Mouse (Mus musculus) left cerebral cortex, adult 11 months (tissue): ENCODE results near the gene Cnr1.

Experiments
- DNase-seq: peaks from one replicate; pipeline ENCODE4 v3.0.0; 2022; ENCODE audit warnings: low spot score

Cnr1 gene

GRCm38 (mm10) chr4:33924234-33924888 lies at the start of gene Cnr1:
Gene Cnr1 (plus strand): TSS chr4:33924593.
- peak; percentile 54 for DNase-seq

- DNase-seq: peak; percentile 22
Measured at GRCm38 (mm10) chr4:33879944-33880343, 44.4 kb upstream of the Cnr1 start.

- DNase-seq: no peak
Measured at GRCm38 (mm10) chr4:33886026-33886425, 38.4 kb upstream of the Cnr1 start.

- DNase-seq: no peak
Measured at GRCm38 (mm10) chr4:33889976-33890375, 34.4 kb upstream of the Cnr1 start.

- no peak for DNase-seq
Measured at GRCm38 (mm10) chr4:33892178-33892869, 32.1 kb upstream of the Cnr1 start.

- DNase-seq: peak; percentile 54
Measured at GRCm38 (mm10) chr4:33893841-33894240, 30.6 kb upstream of the Cnr1 start.

GRCm38 (mm10) chr4:33895046-33895445 lies 29.3 kb upstream of the Cnr1 start:
- DNase-seq: no peak

- DNase-seq: no peak
Measured at GRCm38 (mm10) chr4:33895491-33895890, 28.9 kb upstream of the Cnr1 start.

- no peak for DNase-seq
Measured at GRCm38 (mm10) chr4:33901659-33902058, 22.7 kb upstream of the Cnr1 start.

GRCm38 (mm10) chr4:33903812-33904340 lies 20.5 kb upstream of the Cnr1 start:
- DNase-seq: no peak

- DNase-seq: no peak
Measured at GRCm38 (mm10) chr4:33904826-33905225, 19.6 kb upstream of the Cnr1 start.

GRCm38 (mm10) chr4:33908786-33909185 lies 15.6 kb upstream of the Cnr1 start:
- no peak for DNase-seq

- DNase-seq: no peak
Measured at GRCm38 (mm10) chr4:33915730-33916129, 8.7 kb upstream of the Cnr1 start.

GRCm38 (mm10) chr4:33920807-33921206 lies 3.6 kb upstream of the Cnr1 start:
- DNase-seq: no peak

- DNase-seq: no peak
Measured at GRCm38 (mm10) chr4:33923151-33923760, 1.1 kb upstream of the Cnr1 start.

GRCm38 (mm10) chr4:33923761-33924233 lies 596 bp upstream of the Cnr1 start:
- no peak for DNase-seq

GRCm38 (mm10) chr4:33924889-33925245 lies 474 bp downstream of the Cnr1 start:
- no peak for DNase-seq

GRCm38 (mm10) chr4:33925489-33925888 lies 1.1 kb downstream of the Cnr1 start:
- no peak for DNase-seq

- DNase-seq: no peak
Measured at GRCm38 (mm10) chr4:33926010-33926409, 1.6 kb downstream of the Cnr1 start.

GRCm38 (mm10) chr4:33926730-33927263 lies 2.4 kb downstream of the Cnr1 start:
- DNase-seq: no peak

- no peak for DNase-seq
Measured at GRCm38 (mm10) chr4:33927644-33928043, 3.3 kb downstream of the Cnr1 start.

- DNase-seq: no peak
Measured at GRCm38 (mm10) chr4:33928450-33928849, 4.1 kb downstream of the Cnr1 start.

- DNase-seq: no peak
Measured at GRCm38 (mm10) chr4:33931347-33931746, 7.0 kb downstream of the Cnr1 start.
